Mouse (Mus musculus): ENCODE results near the gene Slc15a1.

- TF ChIP-seq CTCF (conservative IDR thresholded peaks at IDR 0.05; ENCODE audit: low read length) (no peak), POU5F1 (IDR thresholded peaks at IDR 0.05; ENCODE audit: borderline replicate concordance, low read length) (no peak), NANOG (IDR thresholded peaks at IDR 0.05; ENCODE audit: borderline replicate concordance, low read length) (no peak)
These were observed 47.5 kb downstream of the Slc15a1 start for GRCm38 (mm10) chr14:121457536-121457935.
